31 mouse cellular contexts compared by ENCODE assay signal in genomic region chr7:27634691-27635090, GRCm38 (mm10). TPM values are rescaled to one million over a fixed set of nuclear protein-coding genes. Genes with fewer than 3 reads are reported as not detected.
"Had no signal": no experiment of that assay in that cellular context is flagged by ENCODE, and none has a peak within 500 bp of the region (broad histone marks: within the 10 kb centered on the region; RNA-seq: fewer than 3 reads in every experiment).

No protein-coding gene starts in this region.

- H3K9me3 ChIP-seq: heart, embryonic 13.5 days; heart, embryonic 15.5 days; hindbrain, embryonic 13.5 days; hindbrain, embryonic 15.5 days; kidney, embryonic 15.5 days; limb, embryonic 13.5 days; limb, embryonic 15.5 days had no signal

- H3K4me3 ChIP-seq: heart, adult 2 months; heart, embryonic 13.5 days; heart, embryonic 15.5 days; hindbrain, embryonic 13.5 days; hindbrain, embryonic 15.5 days; kidney, embryonic 15.5 days; limb, embryonic 13.5 days; limb, embryonic 15.5 days had no signal

- H3K27ac ChIP-seq: heart, adult 2 months; heart, embryonic 13.5 days; heart, embryonic 15.5 days; hindbrain, embryonic 13.5 days; hindbrain, embryonic 15.5 days; hindbrain, postnatal 0 days; kidney, embryonic 15.5 days; kidney, postnatal 0 days; limb, embryonic 13.5 days; limb, embryonic 15.5 days; liver, embryonic 14.5 days had no signal

- H3K27me3 ChIP-seq: heart, embryonic 13.5 days; heart, embryonic 15.5 days; hindbrain, embryonic 13.5 days; hindbrain, embryonic 15.5 days; kidney, embryonic 15.5 days; limb, embryonic 13.5 days; limb, embryonic 15.5 days had no signal

- ATAC-seq: intestine, embryonic 16.5 days had no signal

- H3K4me2 ChIP-seq: heart, embryonic 11.5 days; heart, embryonic 13.5 days; heart, embryonic 15.5 days; hindbrain, embryonic 13.5 days; hindbrain, embryonic 15.5 days; kidney, embryonic 15.5 days; limb, embryonic 13.5 days; limb, embryonic 15.5 days; liver, embryonic 11.5 days had no signal

- H3K4me1 ChIP-seq: heart, embryonic 13.5 days; heart, embryonic 15.5 days; hindbrain, embryonic 13.5 days; hindbrain, embryonic 15.5 days; kidney, embryonic 15.5 days; limb, embryonic 13.5 days; limb, embryonic 15.5 days had no signal

- DNase-seq: gastrocnemius, postnatal 10 days; gastrocnemius, postnatal 36 days; heart, adult 2 months; heart, postnatal 14 days; heart, postnatal 36 days; kidney, adult 11 months; kidney, adult 2 months; kidney, adult 9 months; kidney, postnatal 14 days; kidney, postnatal 36 days; layer of hippocampus, adult 9-11 months; layer of hippocampus, postnatal 36 days; left cerebral cortex, postnatal 4 days had no signal

- H3K9ac ChIP-seq: heart, embryonic 13.5 days; heart, embryonic 15.5 days; hindbrain, embryonic 13.5 days; hindbrain, embryonic 15.5 days; kidney, embryonic 15.5 days; limb, embryonic 13.5 days; limb, embryonic 15.5 days; liver, embryonic 14.5 days had no signal

RNA-seq across cellular contexts. Expression of gene Ttc9b, which starts 19.0 kb away (rescaled TPM):
- total RNA-seq: gastrocnemius, adult 18-20 months; gastrocnemius, postnatal 36 days; heart, adult 2 months; heart, postnatal 14 days; heart, postnatal 36 days; hematopoietic stem cell, adult 5-6 weeks had no signal
- polyA plus RNA-seq: gonadal fat pad, adult 2 months; heart, adult 2 months; heart, embryonic 11.5 days; heart, embryonic 15.5 days; heart, postnatal 0 days; kidney, adult 2 months; kidney, postnatal 0 days; liver, embryonic 11.5 days; liver, embryonic 14.5 days; liver, embryonic 16.5 days had no signal
